Mouse (Mus musculus) midbrain, embryonic 12.5 days (tissue): ENCODE data around the gene Htatip2. TPM values are rescaled to one million over a fixed set of nuclear protein-coding genes. Genes with fewer than 3 reads are reported as not detected.

Experiments used
- ATAC-seq: fragments of 200-750 bp; cut with Nextera tagmentation; 2 replicates; pipeline ENCODE4 v1.8.0; 2017; ENCODE audit warnings: low read depth, moderate TSS enrichment, moderate library complexity; ENCODE audit not compliant: low FRiP score
- H3K27ac ChIP-seq: fragments of 300-500 bp; sonication (generic); replicated peaks from 2 replicates; pipeline ENCODE4 v1.5.1; 2016; ENCODE audit warnings: mild to moderate bottlenecking
- H3K27me3 ChIP-seq: fragments of 300-500 bp; sonication (generic); 2 replicates; pipeline ENCODE4 v1.6.1; 2016; ENCODE audit warnings: mild to moderate bottlenecking
- H3K36me3 ChIP-seq: fragments of 300-500 bp; sonication (generic); 2 replicates; pipeline ENCODE4 v1.6.1; 2016
- H3K4me1 ChIP-seq: fragments of 300-500 bp; sonication (generic); 2 replicates; pipeline ENCODE4 v1.6.1; 2016
- H3K4me2 ChIP-seq: fragments of 300-500 bp; sonication (generic); replicated peaks from 2 replicates; pipeline ENCODE4 v1.6.1; 2016; ENCODE audit warnings: mild to moderate bottlenecking, moderate library complexity
- H3K4me3 ChIP-seq: fragments of 300-500 bp; sonication (generic); 2 replicates; pipeline ENCODE4 v1.5.1; 2016; ENCODE audit warnings: mild to moderate bottlenecking
- H3K9ac ChIP-seq: fragments of 300-500 bp; sonication (generic); replicated peaks from 2 replicates; pipeline ENCODE4 v1.6.1; 2016; ENCODE audit warnings: mild to moderate bottlenecking, moderate library complexity
- H3K9me3 ChIP-seq: fragments of 300-500 bp; sonication (generic); 2 replicates; pipeline ENCODE4 v1.6.1; 2016; ENCODE audit warnings: mild to moderate bottlenecking
- WGBS: fragments of 180-500 bp; shearing (Covaris S2); methylation state at CpG from one replicate; pipeline ENCODE4 v1.1.7; 2016; 5-methylcytosine and 5-hydroxymethylcytosine counted together
- polyA plus RNA-seq: library from polyadenylated mRNA; unstranded; fragments of >200 nt; fragmentation: Nextera tagmentation; extraction: Ambion mirVana; gene quantifications from 2 replicates; pipeline ENCODE4 v1.2.1, GENCODE M21; 2016

Htatip2 gene
- polyA plus RNA-seq, 1 experiment from 2014 or later, result 12.2 TPM

DNA sequence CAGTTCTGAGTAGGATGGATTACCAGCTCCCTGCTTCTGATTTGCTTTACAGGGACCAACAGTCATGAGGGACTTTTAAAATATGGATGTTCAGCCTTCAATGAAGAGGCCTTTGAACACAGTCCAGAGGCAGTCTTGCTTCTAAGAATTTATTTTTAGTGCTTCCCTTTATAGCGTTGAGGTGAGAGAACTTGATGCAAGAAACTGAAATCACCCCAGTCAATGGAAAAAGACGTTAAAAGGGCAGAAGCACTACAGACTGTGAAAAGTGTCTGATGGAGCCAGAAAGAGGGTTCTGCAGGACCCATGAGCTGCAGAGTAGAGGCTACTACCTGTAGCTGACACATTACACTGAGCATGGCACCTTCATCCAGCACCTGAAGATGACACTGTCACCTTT, 63.1 kb downstream of the Htatip2 start:
- ATAC-seq, result no peak
- no peak overlapping the region for H3K9ac ChIP-seq
- H3K27me3 ChIP-seq, result peaks cover 4% of the 10 kb centered on the region; the same call in 1 of the 2 replicates
- H3K4me3 ChIP-seq, result no peak overlapping the region
- no peaks in the 10 kb centered on the region for H3K9me3 ChIP-seq
- WGBS, result 88% methylated on average over 2 of the region's 2 CpGs
- H3K4me1 ChIP-seq, result peaks cover 11% of the 10 kb centered on the region
- peaks cover 17% of the 10 kb centered on the region for H3K36me3 ChIP-seq
- H3K27ac ChIP-seq, result no peak overlapping the region
- no peak overlapping the region for H3K4me2 ChIP-seq

Other genes with a start within 250 kb of the Htatip2 start
- 176 and 184 TPM in 2 replicates for gene Dbx1, start 122.3 kb upstream of the Htatip2 start, polyA plus RNA-seq
- gene Prmt3, start 19.2 kb downstream of the Htatip2 start, polyA plus RNA-seq, result 74.7 and 78.4 TPM in 2 replicates
- gene Slc6a5, start 151.0 kb downstream of the Htatip2 start, polyA plus RNA-seq, result 0.08 TPM in 2 replicates
- 2.9 and 3.4 TPM in 2 replicates for gene Nell1, start 215.7 kb downstream of the Htatip2 start, polyA plus RNA-seq